Mouse (Mus musculus): Measurements from ENCODE around the gene Sytl3.
"Not testable (repeated sequence)": the region's sequence is repeated elsewhere in the genome, so short reads cannot be mapped to it uniquely, and the experiment has no call there.

DNA sequence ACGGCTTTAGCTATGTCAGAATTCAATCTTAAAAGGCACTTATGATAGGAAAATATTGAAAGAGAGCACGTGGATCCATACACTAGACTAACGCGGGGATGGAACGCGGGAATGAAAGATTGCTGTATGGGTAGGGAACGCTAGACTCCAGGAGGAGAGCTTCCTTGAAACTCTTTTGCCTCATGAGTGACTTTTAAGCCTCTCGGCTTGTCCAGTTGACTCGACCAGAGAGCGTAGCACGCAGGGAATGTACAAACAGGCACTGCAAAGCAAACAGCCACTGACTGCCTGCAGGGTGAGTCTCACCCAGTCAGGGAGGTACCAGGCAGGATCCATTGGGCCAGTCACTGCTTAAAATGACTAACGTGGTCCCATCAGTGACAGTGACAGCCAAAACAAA, 36.9 kb upstream of the Sytl3 start:
- not testable (repeated sequence) for TF ChIP-seq CTCF (IDR thresholded peaks at IDR 0.05; ENCODE audit: control insufficient read depth, insufficient read depth, insufficient read length); MYOG (IDR thresholded peaks at IDR 0.05; ENCODE audit: control insufficient read depth, extremely low read depth, insufficient read length); USF1 (IDR thresholded peaks at IDR 0.05; ENCODE audit: low read depth); MYOD1 (IDR thresholded peaks at IDR 0.05; ENCODE audit: control insufficient read depth, insufficient read length, low read depth); FOSL1 (IDR thresholded peaks at IDR 0.05; ENCODE audit: insufficient read depth, low read length, poor library complexity, severe bottlenecking); CEBPB (IDR thresholded peaks at IDR 0.05; ENCODE audit: low read depth)
